Mouse (Mus musculus) heart, embryonic 16.5 days (tissue): Measurements from ENCODE around the gene Amigo3. TPM values are rescaled to one million over a fixed set of nuclear protein-coding genes. Genes with fewer than 3 reads are reported as not detected.

Experiments
- ATAC-seq: fragments of 200-750 bp; cut with Nextera tagmentation; replicated peaks from 2 replicates; pipeline ENCODE4 v1.8.0; 2017; ENCODE audit warnings: moderate number of reproducible peaks; ENCODE audit not compliant: insufficient read depth, low FRiP score; ENCODE audit errors: extremely low read depth
- H3K27ac ChIP-seq: fragments of 300-500 bp; sonication (generic); 2 replicates; pipeline ENCODE4 v1.5.1; 2014; ENCODE audit warnings: mild to moderate bottlenecking, low read length, control low read depth, moderate library complexity
- H3K27me3 ChIP-seq: fragments of 300-500 bp; sonication (generic); 2 replicates; pipeline ENCODE4 v1.6.1; 2014; ENCODE audit warnings: low read length, mixed read lengths; ENCODE audit not compliant: control insufficient read depth, insufficient read depth
- H3K36me3 ChIP-seq: fragments of 300-500 bp; sonication (generic); 2 replicates; pipeline ENCODE4 v1.6.1; 2014; ENCODE audit not compliant: control insufficient read depth, insufficient read depth
- H3K4me1 ChIP-seq: fragments of 300-500 bp; sonication (generic); 2 replicates; pipeline ENCODE4 v1.6.1; 2014; ENCODE audit warnings: low read length, mixed read lengths; ENCODE audit not compliant: control insufficient read depth, insufficient read depth
- H3K4me2 ChIP-seq: fragments of 300-500 bp; sonication (generic); 2 replicates; pipeline ENCODE4 v1.6.1; 2014; ENCODE audit warnings: low read depth, mild to moderate bottlenecking, control low read depth, low read length
- H3K4me3 ChIP-seq: fragments of 300-500 bp; sonication (generic); 2 replicates; pipeline ENCODE4 v1.5.1; 2014; ENCODE audit warnings: mild to moderate bottlenecking, control low read depth, low read length
- H3K9ac ChIP-seq: fragments of 300-500 bp; sonication (generic); 2 replicates; pipeline ENCODE4 v1.6.1; 2014; ENCODE audit warnings: low read length, control low read depth
- H3K9me3 ChIP-seq: fragments of 300-500 bp; sonication (generic); replicated peaks from 2 replicates; pipeline ENCODE4 v1.6.1; 2016; ENCODE audit warnings: low read length; ENCODE audit not compliant: control insufficient read depth
- WGBS: fragments of 180-500 bp; shearing (Covaris S2); extraction: QIAGEN DNeasy Blood & Tissue Kit; methylation state at CpG from one replicate; pipeline ENCODE4 v1.1.7; 2014; 5-methylcytosine and 5-hydroxymethylcytosine counted together
- polyA plus RNA-seq: library from polyadenylated mRNA; unstranded; fragments of >200 nt; fragmentation: Nextera tagmentation; extraction: Ambion mirVana; gene quantifications from 2 replicates; pipeline ENCODE4 v1.2.1, GENCODE M21; 2015

Amigo3 gene
- polyA plus RNA-seq, 1 experiment from 2014 or later = 1.9 TPM

GRCm38 (mm10) chr9:108049561-108050251, 3.3 kb upstream of the Amigo3 start:
- no peaks in the 10 kb centered on the region for H3K27me3 ChIP-seq
- peak overlapping the region; percentile 64 for H3K4me3 ChIP-seq
- H3K9me3 ChIP-seq = no peaks in the 10 kb centered on the region
- peak overlapping the region; percentile 50 for H3K27ac ChIP-seq
- peak overlapping the region; percentile 84 for H3K9ac ChIP-seq
- peak overlapping the region; percentile 76 for H3K4me2 ChIP-seq
- 37% methylated on average over 15 of the region's 15 CpGs for WGBS
- peaks cover 30% of the 10 kb centered on the region for H3K4me1 ChIP-seq
- ATAC-seq = no peak
- peaks cover 27% of the 10 kb centered on the region for H3K36me3 ChIP-seq

GRCm38 (mm10) chr9:108051184-108051930, 1.6 kb upstream of the Amigo3 start:
- H3K27ac ChIP-seq = no peak overlapping the region
- WGBS = 87% methylated on average over 15 of the region's 15 CpGs
- H3K36me3 ChIP-seq = peaks cover 18% of the 10 kb centered on the region
- H3K9ac ChIP-seq = no peak overlapping the region
- H3K9me3 ChIP-seq = no peaks in the 10 kb centered on the region
- no peak overlapping the region for H3K4me2 ChIP-seq
- no peak for ATAC-seq
- H3K27me3 ChIP-seq = no peaks in the 10 kb centered on the region
- H3K4me3 ChIP-seq = no peak overlapping the region
- H3K4me1 ChIP-seq = peaks cover 30% of the 10 kb centered on the region

GRCm38 (mm10) chr9:108051931-108052220, 1.1 kb upstream of the Amigo3 start:
- Histone ChIP-seq H3K27me3 (no peaks in the 10 kb centered on the region), H3K9ac (no peak overlapping the region), H3K4me3 (no peak overlapping the region), H3K4me1 (peaks cover 30% of the 10 kb centered on the region), H3K27ac (no peak overlapping the region), H3K9me3 (no peaks in the 10 kb centered on the region), H3K36me3 (peaks cover 17% of the 10 kb centered on the region), H3K4me2 (no peak overlapping the region)
- ATAC-seq = no peak
- WGBS = 82% methylated on average over 4 of the region's 4 CpGs

DNA sequence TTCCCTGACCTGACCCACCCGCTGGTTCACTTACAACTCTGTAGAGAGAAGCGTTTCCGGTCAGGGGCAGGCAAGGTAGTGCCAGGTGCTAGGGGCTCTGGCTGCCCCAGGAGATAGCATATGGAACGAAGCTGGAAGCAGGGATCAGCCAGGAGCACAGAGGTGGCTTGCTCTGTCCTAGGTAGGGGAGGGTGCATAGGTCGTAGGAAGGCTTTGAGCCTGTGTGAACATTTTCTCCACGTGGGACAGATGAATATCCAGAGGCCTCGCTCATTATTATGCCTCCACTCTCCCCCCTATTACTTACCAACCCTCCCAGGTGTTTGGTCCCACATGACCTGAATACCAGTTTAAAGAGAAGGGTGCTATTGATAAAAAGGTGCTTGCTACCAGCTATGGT, 548 bp upstream of the Amigo3 start:
- no peaks in the 10 kb centered on the region for H3K9me3 ChIP-seq
- H3K27ac ChIP-seq = peak overlapping the region; percentile 58
- no peak overlapping the region for H3K4me2 ChIP-seq
- 72% methylated on average over 7 of the region's 7 CpGs for WGBS
- ATAC-seq = no peak
- H3K4me1 ChIP-seq = peaks cover 30% of the 10 kb centered on the region
- H3K9ac ChIP-seq = peak overlapping the region; percentile 44; the same call in 1 of the 2 replicates
- H3K4me3 ChIP-seq = no peak overlapping the region
- H3K27me3 ChIP-seq = no peaks in the 10 kb centered on the region
- H3K36me3 ChIP-seq = peaks cover 17% of the 10 kb centered on the region

GRCm38 (mm10) chr9:108053665-108054225, 786 bp downstream of the Amigo3 start:
- Histone ChIP-seq H3K27ac (no peak overlapping the region), H3K9me3 (no peaks in the 10 kb centered on the region), H3K27me3 (no peaks in the 10 kb centered on the region), H3K4me3 (no peak overlapping the region), H3K4me2 (no peak overlapping the region), H3K9ac (no peak overlapping the region), H3K36me3 (peaks cover 25% of the 10 kb centered on the region), H3K4me1 (peaks cover 19% of the 10 kb centered on the region)
- ATAC-seq = no peak
- 83% methylated on average over 15 of the region's 15 CpGs for WGBS

GRCm38 (mm10) chr9:108054331-108055040, 1.5 kb downstream of the Amigo3 start:
- Histone ChIP-seq H3K4me2 (no peak overlapping the region), H3K9ac (no peak overlapping the region), H3K27me3 (no peaks in the 10 kb centered on the region), H3K9me3 (no peaks in the 10 kb centered on the region), H3K4me3 (no peak overlapping the region), H3K27ac (no peak overlapping the region), H3K36me3 (peaks cover 25% of the 10 kb centered on the region), H3K4me1 (peaks cover 19% of the 10 kb centered on the region)
- ATAC-seq = no peak
- WGBS = 87% methylated on average over 22 of the region's 22 CpGs

- Histone ChIP-seq H3K4me2 (no peak overlapping the region), H3K36me3 (peaks cover 25% of the 10 kb centered on the region), H3K27me3 (no peaks in the 10 kb centered on the region), H3K9me3 (no peaks in the 10 kb centered on the region), H3K4me3 (no peak overlapping the region), H3K27ac (no peak overlapping the region), H3K4me1 (peaks cover 14% of the 10 kb centered on the region), H3K9ac (no peak overlapping the region)
- ATAC-seq = no peak
- WGBS = 65% methylated on average over 1 of the region's 1 CpGs
These were observed 2.1 kb downstream of the Amigo3 start for GRCm38 (mm10) chr9:108055061-108055460.

GRCm38 (mm10) chr9:108055661-108056237, 2.8 kb downstream of the Amigo3 start:
- no peak overlapping the region for H3K9ac ChIP-seq
- ATAC-seq = no peak
- no peak overlapping the region for H3K27ac ChIP-seq
- H3K4me3 ChIP-seq = no peak overlapping the region
- H3K36me3 ChIP-seq = peaks cover 25% of the 10 kb centered on the region
- no peak overlapping the region for H3K4me2 ChIP-seq
- no peaks in the 10 kb centered on the region for H3K9me3 ChIP-seq
- H3K27me3 ChIP-seq = no peaks in the 10 kb centered on the region
- 89% methylated on average over 6 of the region's 6 CpGs for WGBS
- H3K4me1 ChIP-seq = peaks cover 18% of the 10 kb centered on the region
